Mouse (Mus musculus): ENCODE measurements at regions not wholly inside any gene's neighbourhood (a gene's known extent, or its start where the extent isn't known, plus 50 kb on each side); places are given as distances from the start of the nearest gene placed in this dataset.

- TF ChIP-seq HCFC1 (IDR thresholded peaks at IDR 0.05; ENCODE audit: borderline replicate concordance, insufficient read depth, low read length): no peak
- no peak for TF ChIP-seq ZNF384 (IDR thresholded peaks at IDR 0.05; ENCODE audit: low read depth, low read length)
- TF ChIP-seq CHD2 (IDR thresholded peaks at IDR 0.05; ENCODE audit: low read depth, low read length): no peak
Measured at GRCm38 (mm10) chr11:19493089-19493756, 431.0 kb upstream of the Spred2 start.

Measured in ES-E14 (cell line).